Mouse (Mus musculus) gastrocnemius, adult 18-20 months (tissue): ENCODE results near the gene Gpr141. TPM values are rescaled to one million over a fixed set of nuclear protein-coding genes. Genes with fewer than 3 reads are reported as not detected.
A peak's percentile ranks its signal among the peaks of the same experiment; 100 is the strongest.

Source experiments
- DNase-seq: peaks from one replicate; pipeline ENCODE4 v3.0.0; 2021; ENCODE audit warnings: low spot score
- total RNA-seq, 2 experiments: library from RNA; stranded (reverse); gene quantifications; 2 replicates each; pipeline ENCODE4 v1.2.3; 2021

Gene Gpr141
- total RNA-seq, 2 experiments from 2014 or later = 0.12 TPM; not detected in 1

DNA sequence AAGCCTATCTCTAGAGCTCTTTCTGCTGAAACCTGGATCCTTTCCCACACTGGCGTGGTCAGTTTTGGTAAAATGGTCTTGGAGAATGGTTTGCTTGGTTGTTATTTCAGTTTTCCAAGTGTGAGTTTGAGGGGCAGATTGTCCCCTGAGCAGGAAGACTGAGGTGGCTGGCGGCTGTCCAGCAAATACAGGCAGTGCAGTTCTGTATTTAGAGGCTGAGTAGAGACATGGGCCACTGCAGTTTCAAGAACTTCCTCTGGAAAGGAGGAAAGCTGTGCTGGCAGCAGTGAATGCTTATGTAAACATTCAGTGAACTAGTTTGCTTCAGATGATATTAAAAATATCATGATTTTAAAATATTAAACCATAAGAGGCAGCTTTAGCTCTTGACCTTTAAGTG, 93.2 kb downstream of the Gpr141 start:
- no peak for DNase-seq

DNA sequence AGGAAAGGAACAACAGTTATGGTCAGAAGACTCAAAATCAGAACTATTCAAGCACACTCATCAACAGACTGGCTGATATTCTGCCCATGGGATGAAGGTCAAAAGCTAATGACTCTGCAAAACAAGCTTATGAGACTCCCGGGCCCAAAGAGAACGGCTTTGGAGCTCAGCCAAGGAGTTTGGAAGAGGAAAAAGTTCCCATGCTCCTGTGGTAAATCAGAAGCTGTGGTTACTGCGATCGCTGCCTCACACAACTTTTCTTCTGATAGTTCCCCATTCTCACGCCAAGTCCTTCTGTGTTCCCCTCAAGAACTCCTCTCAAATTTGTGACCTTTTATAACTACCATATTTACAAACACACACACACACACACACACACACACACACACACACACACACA, 105.1 kb downstream of the Gpr141 start:
- peak; percentile 33 for DNase-seq

GRCm38 (mm10) chr13:19717201-19717600, 106.9 kb downstream of the Gpr141 start:
- DNase-seq = no peak

- DNase-seq = no peak
Observed at GRCm38 (mm10) chr13:19703806-19704205, 120.3 kb downstream of the Gpr141 start.

GRCm38 (mm10) chr13:19701443-19702078, 122.5 kb downstream of the Gpr141 start:
- DNase-seq = no peak

- DNase-seq = no peak
Observed at GRCm38 (mm10) chr13:19700733-19701442, 123.2 kb downstream of the Gpr141 start.

Other genes starting within 250 kb of the Gpr141 start
- gene Epdr1, start 204.3 kb downstream of the Gpr141 start, total RNA-seq = 100 to 1,000 TPM; 111 to 112 TPM
- 1 to 10 TPM; 1.8 to 3.6 TPM for gene Sfrp4, start 201.2 kb downstream of the Gpr141 start, total RNA-seq
- not detected for gene Nme8, start 126.5 kb downstream of the Gpr141 start, total RNA-seq